Mouse (Mus musculus): ENCODE results near the gene Fancc. TPM values are rescaled to one million over a fixed set of nuclear protein-coding genes. Genes with fewer than 3 reads are reported as not detected.

Fancc gene
- polyA plus RNA-seq, 1 experiment from 2014 or later = 15.5 TPM

DNA sequence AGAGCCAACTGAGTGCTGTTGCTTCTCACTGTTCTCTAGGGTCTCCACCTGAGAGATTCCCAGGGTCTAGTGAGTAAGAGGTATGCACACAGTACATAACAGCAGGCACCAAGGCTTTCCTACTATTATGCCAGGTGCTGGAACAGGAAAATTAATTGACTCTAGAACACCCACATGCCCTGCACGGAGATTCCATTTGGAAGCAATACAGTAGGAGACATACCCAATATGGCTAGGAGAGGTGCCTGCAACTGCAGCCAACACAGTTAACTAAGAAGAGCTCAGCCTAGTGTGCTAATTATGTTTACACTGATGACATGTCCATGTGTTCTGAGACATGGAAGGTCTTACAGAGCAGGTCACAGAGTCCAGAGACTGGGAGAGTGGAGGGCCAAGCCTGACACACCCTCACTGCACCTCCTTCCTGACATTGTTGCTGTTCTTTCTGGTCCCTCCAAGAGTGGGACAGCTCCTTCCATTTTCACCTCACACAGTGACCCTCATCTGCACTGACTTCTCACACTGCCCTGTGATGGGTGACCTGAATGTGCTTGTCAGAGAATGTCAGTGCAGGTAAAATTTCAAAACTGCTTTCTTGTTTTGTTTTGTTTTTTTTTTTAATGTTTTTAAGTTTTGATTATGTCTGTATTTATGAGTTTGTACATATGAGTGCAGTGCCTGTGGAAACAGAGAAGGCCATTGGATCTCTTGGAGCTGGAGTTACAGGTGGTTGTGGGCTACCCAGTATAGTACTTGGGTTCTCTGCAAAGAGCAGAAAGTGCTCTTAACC lies 234.7 kb downstream of the Fancc start:
- ATAC-seq (ENCODE audit: low FRiP score, low read depth) = no peak
- no peak overlapping the region for H3K4me2 ChIP-seq
- WGBS = 100% methylated on average over 1 of the region's 1 CpGs

DNA sequence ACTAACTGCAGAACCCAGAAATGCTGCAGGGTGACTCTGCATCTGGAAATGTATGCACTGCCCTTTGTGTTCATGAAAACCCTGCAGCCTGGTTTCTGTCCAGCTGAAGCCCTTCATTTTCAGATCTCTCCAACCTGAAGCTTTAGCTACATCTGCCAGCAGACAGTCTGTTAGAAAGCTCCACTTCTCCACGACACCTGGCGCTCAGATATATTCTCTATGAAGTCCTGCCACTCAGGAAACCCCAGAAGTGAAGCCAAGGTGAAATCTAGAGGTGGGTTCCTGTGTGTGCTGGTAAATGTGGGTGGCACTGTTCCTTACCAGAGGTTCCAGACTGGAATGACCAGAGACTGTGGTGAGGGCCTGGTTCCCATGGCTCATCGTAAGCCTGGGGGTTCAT lies 235.4 kb downstream of the Fancc start:
- ATAC-seq (ENCODE audit: low FRiP score, low read depth) = no peak
- H3K27me3 ChIP-seq = no peaks in the 10 kb centered on the region
- peaks cover 19% of the 10 kb centered on the region for H3K4me1 ChIP-seq (replicated peaks)
- WGBS = 96% methylated on average over 3 of the region's 3 CpGs
- no peak overlapping the region for H3K4me2 ChIP-seq
- no peak overlapping the region for H3K4me3 ChIP-seq
- no peaks in the 10 kb centered on the region for H3K36me3 ChIP-seq
- H3K9me3 ChIP-seq = no peaks in the 10 kb centered on the region
- H3K27ac ChIP-seq (replicated peaks) = no peak overlapping the region
- no peak overlapping the region for H3K9ac ChIP-seq

More for the DNA sequence above, 234.7 kb downstream of the Fancc start:
- no peaks in the 10 kb centered on the region for H3K27me3 ChIP-seq
- no peaks in the 10 kb centered on the region for H3K9me3 ChIP-seq
- H3K9ac ChIP-seq = no peak overlapping the region
- H3K4me1 ChIP-seq (replicated peaks) = peaks cover 19% of the 10 kb centered on the region
- no peak overlapping the region for H3K4me3 ChIP-seq
- H3K27ac ChIP-seq (replicated peaks) = no peak overlapping the region
- no peaks in the 10 kb centered on the region for H3K36me3 ChIP-seq

- Histone ChIP-seq H3K4me2 (no peak overlapping the region), H3K9me3 (no peaks in the 10 kb centered on the region), H3K4me1 (replicated peaks) (peaks cover 19% of the 10 kb centered on the region), H3K36me3 (no peaks in the 10 kb centered on the region), H3K27ac (replicated peaks) (peak overlapping the region; percentile 56; the same call in 1 of the 2 replicates), H3K9ac (no peak overlapping the region), H3K27me3 (no peaks in the 10 kb centered on the region), H3K4me3 (no peak overlapping the region)
- WGBS = 65% methylated on average over 18 of the region's 18 CpGs
- peak; percentile 70 for ATAC-seq (ENCODE audit: low FRiP score, low read depth)
These were observed 236.1 kb downstream of the Fancc start for GRCm38 (mm10) chr13:63260753-63261631.

GRCm38 (mm10) chr13:63260133-63260532 lies 236.9 kb downstream of the Fancc start:
- H3K9me3 ChIP-seq = no peaks in the 10 kb centered on the region
- H3K27ac ChIP-seq (replicated peaks) = peak overlapping the region; percentile 56; the same call in 1 of the 2 replicates
- H3K36me3 ChIP-seq = no peaks in the 10 kb centered on the region
- peaks cover 19% of the 10 kb centered on the region for H3K4me1 ChIP-seq (replicated peaks)
- no peak overlapping the region for H3K4me3 ChIP-seq
- no peak overlapping the region for H3K4me2 ChIP-seq
- 23% methylated on average over 4 of the region's 4 CpGs for WGBS
- ATAC-seq (ENCODE audit: low FRiP score, low read depth) = no peak
- H3K9ac ChIP-seq = no peak overlapping the region
- H3K27me3 ChIP-seq = no peaks in the 10 kb centered on the region

- Histone ChIP-seq H3K9me3 (no peaks in the 10 kb centered on the region), H3K9ac (no peak overlapping the region), H3K27ac (replicated peaks) (no peak overlapping the region), H3K36me3 (no peaks in the 10 kb centered on the region), H3K4me2 (no peak overlapping the region), H3K4me3 (no peak overlapping the region), H3K4me1 (replicated peaks) (peaks cover 19% of the 10 kb centered on the region), H3K27me3 (no peaks in the 10 kb centered on the region)
- no peak for ATAC-seq (ENCODE audit: low FRiP score, low read depth)
- 92% methylated on average over 4 of the region's 4 CpGs for WGBS
These were observed 238.4 kb downstream of the Fancc start for GRCm38 (mm10) chr13:63258671-63259070.

GRCm38 (mm10) chr13:63258167-63258582 lies 238.9 kb downstream of the Fancc start:
- Histone ChIP-seq H3K9ac (no peak overlapping the region), H3K9me3 (no peaks in the 10 kb centered on the region), H3K36me3 (no peaks in the 10 kb centered on the region), H3K27ac (replicated peaks) (no peak overlapping the region), H3K4me3 (no peak overlapping the region), H3K4me2 (no peak overlapping the region), H3K27me3 (no peaks in the 10 kb centered on the region), H3K4me1 (replicated peaks) (peaks cover 19% of the 10 kb centered on the region)
- no peak for ATAC-seq (ENCODE audit: low FRiP score, low read depth)
- 89% methylated on average over 6 of the region's 6 CpGs for WGBS

DNA sequence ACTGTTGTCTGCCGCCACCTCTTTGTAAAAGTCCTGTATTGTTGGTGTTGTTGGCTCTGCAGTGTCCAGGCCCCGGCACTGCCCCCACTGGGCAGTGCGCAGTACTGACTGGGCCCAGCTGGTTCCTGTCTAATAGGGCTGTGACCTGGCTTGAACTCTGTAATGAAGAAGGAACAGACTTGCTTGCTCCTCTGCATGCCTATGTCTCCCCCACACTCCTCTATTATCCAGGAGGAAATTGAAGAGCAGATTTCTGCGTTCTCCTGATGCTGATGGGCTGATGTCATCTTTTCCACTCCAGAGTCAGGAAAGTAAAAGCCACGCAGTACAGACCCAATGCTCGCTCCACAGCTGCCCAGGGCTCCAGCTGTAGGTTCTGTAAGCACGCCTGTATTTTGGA lies 240.3 kb downstream of the Fancc start:
- no peaks in the 10 kb centered on the region for H3K36me3 ChIP-seq
- no peak overlapping the region for H3K27ac ChIP-seq (replicated peaks)
- no peaks in the 10 kb centered on the region for H3K9me3 ChIP-seq
- no peak for ATAC-seq (ENCODE audit: low FRiP score, low read depth)
- no peaks in the 10 kb centered on the region for H3K27me3 ChIP-seq
- H3K4me1 ChIP-seq (replicated peaks) = peaks cover 19% of the 10 kb centered on the region
- no peak overlapping the region for H3K4me2 ChIP-seq
- no peak overlapping the region for H3K4me3 ChIP-seq
- H3K9ac ChIP-seq = no peak overlapping the region
- 66% methylated on average over 7 of the region's 7 CpGs for WGBS

- peaks cover 18% of the 10 kb centered on the region for H3K4me1 ChIP-seq (replicated peaks)
- H3K36me3 ChIP-seq = no peaks in the 10 kb centered on the region
- H3K27me3 ChIP-seq = no peaks in the 10 kb centered on the region
- H3K9ac ChIP-seq = no peak overlapping the region
- no peak overlapping the region for H3K27ac ChIP-seq (replicated peaks)
- H3K9me3 ChIP-seq = no peaks in the 10 kb centered on the region
- 85% methylated on average over 6 of the region's 6 CpGs for WGBS
- no peak for ATAC-seq (ENCODE audit: low FRiP score, low read depth)
- H3K4me3 ChIP-seq = no peak overlapping the region
- H3K4me2 ChIP-seq = no peak overlapping the region
These were observed 240.9 kb downstream of the Fancc start for GRCm38 (mm10) chr13:63256146-63256545.

DNA sequence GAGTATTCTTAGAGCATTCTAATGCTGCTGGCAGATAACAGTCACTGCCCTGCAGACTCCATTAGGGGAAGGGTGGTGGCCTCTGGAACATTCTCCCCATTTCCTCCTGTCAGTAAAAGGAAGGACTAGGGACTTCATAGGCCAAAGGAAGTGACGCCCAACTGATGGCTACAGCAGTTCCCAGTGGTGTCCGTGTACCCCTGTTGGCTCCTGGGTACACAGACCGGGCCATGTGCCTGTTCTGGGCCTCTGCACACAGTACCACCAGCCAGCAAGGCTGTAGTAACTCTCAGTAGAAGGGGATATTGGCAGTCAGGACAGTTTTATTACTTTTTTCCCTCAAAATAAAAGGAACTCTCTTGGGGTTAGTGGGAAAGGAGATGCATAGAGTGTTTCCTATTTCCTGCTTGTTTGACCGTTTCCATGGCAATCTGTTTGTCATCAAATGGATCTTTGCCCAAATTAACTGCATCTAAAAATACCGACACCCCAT lies 241.5 kb downstream of the Fancc start:
- no peak overlapping the region for H3K4me2 ChIP-seq
- peaks cover 13% of the 10 kb centered on the region for H3K4me1 ChIP-seq (replicated peaks)
- WGBS = 86% methylated on average over 5 of the region's 5 CpGs
- H3K9ac ChIP-seq = no peak overlapping the region
- ATAC-seq (ENCODE audit: low FRiP score, low read depth) = no peak
- H3K9me3 ChIP-seq = no peaks in the 10 kb centered on the region
- H3K4me3 ChIP-seq = no peak overlapping the region
- no peak overlapping the region for H3K27ac ChIP-seq (replicated peaks)
- no peaks in the 10 kb centered on the region for H3K27me3 ChIP-seq
- H3K36me3 ChIP-seq = no peaks in the 10 kb centered on the region

- Histone ChIP-seq H3K36me3 (no peaks in the 10 kb centered on the region), H3K27ac (replicated peaks) (no peak overlapping the region), H3K4me2 (no peak overlapping the region), H3K4me1 (replicated peaks) (0 out of 2 replicates have a peak, but pooled peaks cover 7% of the 10 kb centered on the region), H3K4me3 (no peak overlapping the region), H3K9ac (no peak overlapping the region), H3K9me3 (no peaks in the 10 kb centered on the region), H3K27me3 (no peaks in the 10 kb centered on the region)
- no peak for ATAC-seq (ENCODE audit: low FRiP score, low read depth)
- 89% methylated on average over 7 of the region's 7 CpGs for WGBS
These were observed 243.0 kb downstream of the Fancc start for GRCm38 (mm10) chr13:63253886-63254636.

GRCm38 (mm10) chr13:63253147-63253546 lies 243.9 kb downstream of the Fancc start:
- no peak for ATAC-seq (ENCODE audit: low FRiP score, low read depth)
- Histone ChIP-seq H3K36me3 (no peaks in the 10 kb centered on the region), H3K4me2 (no peak overlapping the region), H3K9me3 (no peaks in the 10 kb centered on the region), H3K27me3 (no peaks in the 10 kb centered on the region), H3K9ac (no peak overlapping the region), H3K4me3 (no peak overlapping the region), H3K27ac (replicated peaks) (no peak overlapping the region), H3K4me1 (replicated peaks) (0 out of 2 replicates have a peak, but pooled peaks cover 7% of the 10 kb centered on the region)
- 84% methylated on average over 5 of the region's 5 CpGs for WGBS

Measured in hindbrain, embryonic 15.5 days (tissue).